Mouse (Mus musculus) bone marrow macrophage, adult 2 months (primary cell): Measurements from ENCODE around the gene Rnf19b. TPM values are rescaled to one million over a fixed set of nuclear protein-coding genes. Genes with fewer than 3 reads are reported as not detected.
A peak's percentile ranks its signal among the peaks of the same experiment; 100 is the strongest.

Experiments used
- H3K27ac ChIP-seq: 2 replicates; pipeline ENCODE4 v1.5.1; 2012; ENCODE audit warnings: low read depth, low read length; ENCODE audit not compliant: insufficient read depth
- H3K4me1 ChIP-seq: 2 replicates; pipeline ENCODE4 v1.6.1; 2012; ENCODE audit warnings: low read length; ENCODE audit not compliant: control insufficient read depth, insufficient read depth
- H3K4me3 ChIP-seq: 2 replicates; pipeline ENCODE4 v1.5.1; 2012; ENCODE audit warnings: mild to moderate bottlenecking, low read length, moderate library complexity; ENCODE audit not compliant: insufficient read depth
- CTCF ChIP-seq: IDR thresholded peaks from 2 replicates; pipeline ENCODE4 v1.5.1; 2012; ENCODE audit warnings: low read depth, mild to moderate bottlenecking, low read length, moderate library complexity
- POLR2A ChIP-seq: IDR thresholded peaks from 2 replicates; pipeline ENCODE4 v1.6.1; 2012; ENCODE audit warnings: mild to moderate bottlenecking, low read depth, low read length, borderline replicate concordance
- polyA plus RNA-seq: library from polyadenylated mRNA; stranded (reverse); fragments of >200 nt; gene quantifications from 2 replicates; pipeline ENCODE4 v1.2.4, GENCODE M21; 2012; ENCODE audit not compliant: missing spikeins, insufficient read depth, insufficient read length

Rnf19b gene
- polyA plus RNA-seq, 1 experiment, result 94.9 TPM

- Histone ChIP-seq H3K4me3 (no peak overlapping the region), H3K4me1 (no peaks in the 10 kb centered on the region), H3K27ac (no peak overlapping the region)
- TF ChIP-seq CTCF (no peak), POLR2A (no peak)
Measured at GRCm38 (mm10) chr4:129095276-129095675, 37.2 kb downstream of the Rnf19b start.

- no peak overlapping the region for H3K4me3 ChIP-seq
- H3K4me1 ChIP-seq, result no peaks in the 10 kb centered on the region
- TF ChIP-seq CTCF, result no peak
- TF ChIP-seq POLR2A, result no peak
- no peak overlapping the region for H3K27ac ChIP-seq
Measured at GRCm38 (mm10) chr4:129097006-129097405, 38.9 kb downstream of the Rnf19b start.

GRCm38 (mm10) chr4:129102133-129102829 is 44.2 kb downstream of the Rnf19b start:
- Histone ChIP-seq H3K4me3 (no peak overlapping the region), H3K27ac (no peak overlapping the region), H3K4me1 (0 out of 2 replicates have a peak, but pooled peaks cover 2% of the 10 kb centered on the region)
- no peak for TF ChIP-seq CTCF
- no peak for TF ChIP-seq POLR2A

GRCm38 (mm10) chr4:129105356-129105755 is 47.3 kb downstream of the Rnf19b start, which contains the start of gene Tmem54:
Gene Tmem54 (plus strand): TSS chr4:129105548.
- H3K27ac ChIP-seq, result no peak within 1 kb of the TSS
- 0 out of 2 replicates have a peak, but pooled peaks cover 2% of the 10 kb centered on the region for H3K4me1 ChIP-seq
- H3K4me3 ChIP-seq, result peak within 1 kb of the TSS; percentile 32
- TF ChIP-seq CTCF (no peak), POLR2A (no peak)

GRCm38 (mm10) chr4:129106073-129106472 is 48.0 kb downstream of the Rnf19b start:
- Histone ChIP-seq H3K4me1 (0 out of 2 replicates have a peak, but pooled peaks cover 2% of the 10 kb centered on the region), H3K27ac (no peak overlapping the region), H3K4me3 (no peak overlapping the region)
- TF ChIP-seq POLR2A (no peak), CTCF (no peak)

GRCm38 (mm10) chr4:129107348-129107899 is 49.4 kb downstream of the Rnf19b start:
- H3K4me1 ChIP-seq, result 0 out of 2 replicates have a peak, but pooled peaks cover 2% of the 10 kb centered on the region
- no peak overlapping the region for H3K4me3 ChIP-seq
- no peak overlapping the region for H3K27ac ChIP-seq
- no peak for TF ChIP-seq CTCF

GRCm38 (mm10) chr4:129108624-129109023 is 50.6 kb downstream of the Rnf19b start:
- Histone ChIP-seq H3K4me3 (no peak overlapping the region), H3K4me1 (0 out of 2 replicates have a peak, but pooled peaks cover 2% of the 10 kb centered on the region), H3K27ac (no peak overlapping the region)
- TF ChIP-seq POLR2A, result no peak

GRCm38 (mm10) chr4:129110804-129111203 is 52.7 kb downstream of the Rnf19b start:
- Histone ChIP-seq H3K27ac (no peak overlapping the region), H3K4me3 (no peak overlapping the region), H3K4me1 (no peaks in the 10 kb centered on the region)
- no peak for TF ChIP-seq POLR2A
- no peak for TF ChIP-seq CTCF

- TF ChIP-seq POLR2A, result no peak
- 0 out of 2 replicates have a peak, but pooled peaks have one; percentile 16 for TF ChIP-seq CTCF
- no peak overlapping the region for H3K4me3 ChIP-seq
- H3K27ac ChIP-seq, result no peak overlapping the region
- H3K4me1 ChIP-seq, result no peaks in the 10 kb centered on the region
Measured at GRCm38 (mm10) chr4:129111350-129111749, 53.3 kb downstream of the Rnf19b start.

GRCm38 (mm10) chr4:129112231-129112630 is 54.2 kb downstream of the Rnf19b start:
- Histone ChIP-seq H3K4me1 (no peaks in the 10 kb centered on the region), H3K4me3 (no peak overlapping the region), H3K27ac (no peak overlapping the region)
- TF ChIP-seq CTCF (no peak), POLR2A (no peak)
